Mouse (Mus musculus): ENCODE data around the gene Plekhd1.

DNA sequence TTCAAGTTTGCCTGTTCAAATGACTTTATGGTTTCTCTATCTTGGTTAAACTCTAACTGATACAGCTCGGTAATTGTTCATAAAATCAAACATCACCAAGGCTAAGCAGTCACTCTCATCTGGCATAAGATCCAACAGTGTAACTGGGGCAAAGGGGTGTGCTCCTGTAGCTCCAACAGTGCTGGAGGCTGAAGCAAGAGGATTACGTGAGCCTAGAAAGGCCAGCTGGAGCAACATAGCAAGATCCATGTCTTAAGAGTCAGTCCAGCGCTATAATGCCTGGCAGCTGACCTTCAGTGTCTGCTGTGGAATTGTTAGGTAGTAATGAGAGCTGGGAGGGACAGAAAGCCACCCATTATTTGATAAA is 37.7 kb upstream of the Plekhd1 start:
- TF ChIP-seq POLR2A (IDR thresholded peaks at IDR 0.05; ENCODE audit: low read depth, low read length) (no peak), CTCF (conservative IDR thresholded peaks at IDR 0.05; ENCODE audit: insufficient read depth, insufficient read length, low read depth, low read length) (no peak)
